Mouse (Mus musculus): Measurements from ENCODE around the gene Hist1h3g.

The Hist1h3g gene

DNA sequence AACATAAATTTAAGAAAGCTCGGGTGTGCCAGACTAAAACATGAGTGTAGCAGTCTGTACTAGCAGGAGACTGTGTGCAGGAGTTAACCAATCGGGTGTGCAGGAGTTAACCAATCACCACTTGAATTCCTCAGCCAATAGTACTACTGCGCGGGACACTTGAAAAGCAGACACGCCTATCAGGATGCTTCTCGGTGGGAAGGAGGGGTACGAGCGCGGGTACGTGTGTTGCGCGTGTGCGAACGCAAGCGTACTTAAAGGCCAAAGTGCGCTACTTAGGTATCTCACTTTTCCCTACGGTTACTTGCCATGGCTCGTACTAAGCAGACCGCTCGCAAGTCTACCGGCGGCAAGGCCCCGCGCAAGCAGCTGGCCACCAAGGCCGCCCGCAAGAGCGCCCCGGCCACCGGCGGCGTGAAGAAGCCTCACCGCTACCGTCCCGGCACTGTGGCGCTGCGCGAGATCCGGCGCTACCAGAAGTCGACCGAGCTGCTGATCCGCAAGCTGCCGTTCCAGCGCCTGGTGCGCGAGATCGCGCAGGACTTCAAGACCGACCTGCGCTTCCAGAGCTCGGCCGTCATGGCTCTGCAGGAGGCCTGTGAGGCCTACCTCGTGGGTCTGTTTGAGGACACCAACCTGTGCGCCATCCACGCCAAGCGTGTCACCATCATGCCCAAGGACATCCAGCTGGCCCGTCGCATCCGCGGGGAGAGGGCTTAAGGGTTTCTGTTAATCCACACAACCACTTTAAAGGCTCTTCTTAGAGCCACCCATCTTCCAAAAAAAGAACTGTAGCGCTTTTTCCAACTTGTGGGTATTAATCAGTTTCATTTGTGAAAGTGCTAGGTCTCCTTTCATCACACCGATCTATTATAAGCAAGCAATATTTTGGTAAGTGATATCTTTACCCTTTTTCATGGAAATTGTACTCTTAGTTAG is at the start of gene Hist1h3g:
Gene Hist1h3g (plus strand): TSS at position 286 of the 939 bp plus-strand sequence.
- peak; percentile 96 for DNase-seq (ENCODE audit: low read depth, low spot score)

DNA sequence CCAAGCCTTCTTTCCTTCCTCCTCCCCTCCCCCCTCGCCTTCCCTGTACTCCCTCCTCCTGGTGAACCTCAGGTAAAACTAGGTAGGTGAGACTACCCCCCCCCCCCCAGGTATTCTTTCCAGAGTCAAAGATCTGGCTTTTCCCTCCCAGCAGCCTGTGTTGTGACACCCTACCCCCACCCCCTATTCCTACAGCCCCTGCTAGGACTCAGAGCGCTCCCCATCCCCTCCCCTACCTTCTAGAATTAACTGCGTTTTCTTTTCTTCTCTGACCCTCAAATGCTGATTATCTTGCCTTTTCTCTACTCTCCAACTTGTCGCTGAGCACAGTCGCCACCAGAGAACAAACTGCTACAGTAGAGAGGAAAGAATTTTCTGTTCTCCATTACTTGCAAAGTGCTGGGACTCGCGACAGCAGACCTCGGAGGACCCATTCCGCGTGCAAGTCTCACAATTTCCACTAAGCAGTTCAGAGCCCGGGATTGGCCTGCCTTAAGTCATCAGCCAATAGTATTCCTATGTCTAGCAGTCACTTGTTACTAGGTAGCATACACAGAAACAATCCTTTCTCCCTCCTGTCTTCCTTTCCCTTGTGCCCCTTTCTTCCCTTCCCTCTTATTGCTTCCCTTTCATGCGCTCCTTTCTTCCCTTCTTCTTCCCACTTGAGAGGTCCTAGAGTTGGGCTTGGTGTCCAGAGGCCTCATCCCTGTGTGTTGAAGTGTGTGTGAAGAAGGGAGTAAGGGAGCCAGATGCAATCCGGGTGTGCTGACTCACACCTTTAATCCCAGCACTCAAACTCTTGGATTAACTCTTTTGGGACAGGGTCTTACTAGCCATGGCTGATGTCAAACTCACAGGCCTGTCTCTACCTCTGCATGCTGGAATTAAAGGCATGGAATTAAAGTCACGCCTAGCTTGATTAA is 46.6 kb upstream of the Hist1h3g start, which contains the start of gene Btn2a2:
Gene Btn2a2 (minus strand): TSS at position 458 of the 923 bp plus-strand sequence.
- DNase-seq (ENCODE audit: low read depth, low spot score) = peak; percentile 88

DNA sequence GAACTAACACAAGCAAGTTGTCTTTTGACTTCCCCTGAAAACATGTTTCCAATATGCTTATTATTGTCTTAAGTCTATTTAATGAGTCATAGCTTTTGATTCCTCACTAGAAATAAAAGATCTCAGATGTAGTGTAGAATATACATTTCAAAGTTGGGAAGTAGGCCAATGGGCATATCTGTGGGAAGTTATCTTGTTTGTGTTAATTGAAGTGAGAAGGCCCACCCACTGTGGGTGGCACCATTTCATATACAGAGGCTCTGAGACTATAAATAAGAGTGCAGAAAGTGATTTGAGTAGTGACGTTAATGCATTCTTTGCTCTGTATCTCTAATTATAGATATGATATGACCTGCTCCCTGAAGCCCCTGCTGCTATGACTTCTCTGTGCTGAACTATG is 44.4 kb upstream of the Hist1h3g start:
- DNase-seq (ENCODE audit: low read depth, low spot score) = no peak

DNA sequence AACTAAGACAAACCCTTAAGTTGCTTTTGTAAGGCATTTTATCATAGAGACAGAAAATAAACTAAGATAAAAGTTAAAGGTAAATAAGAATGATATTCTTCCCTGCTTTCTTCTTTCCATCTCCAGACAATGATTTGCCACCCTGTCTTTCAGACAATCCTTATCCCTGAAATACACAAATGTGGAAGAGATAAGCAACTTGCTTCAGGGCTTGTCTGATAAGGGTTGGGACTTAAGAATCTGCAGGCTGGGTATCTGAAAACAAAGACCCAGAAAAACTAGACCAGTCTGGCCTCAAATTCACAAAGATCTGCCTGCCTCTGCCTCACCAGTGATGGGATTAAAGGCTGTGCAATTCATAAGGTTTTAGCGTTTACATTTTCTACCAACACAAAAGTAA is 44.0 kb upstream of the Hist1h3g start:
- DNase-seq (ENCODE audit: low read depth, low spot score) = no peak

DNA sequence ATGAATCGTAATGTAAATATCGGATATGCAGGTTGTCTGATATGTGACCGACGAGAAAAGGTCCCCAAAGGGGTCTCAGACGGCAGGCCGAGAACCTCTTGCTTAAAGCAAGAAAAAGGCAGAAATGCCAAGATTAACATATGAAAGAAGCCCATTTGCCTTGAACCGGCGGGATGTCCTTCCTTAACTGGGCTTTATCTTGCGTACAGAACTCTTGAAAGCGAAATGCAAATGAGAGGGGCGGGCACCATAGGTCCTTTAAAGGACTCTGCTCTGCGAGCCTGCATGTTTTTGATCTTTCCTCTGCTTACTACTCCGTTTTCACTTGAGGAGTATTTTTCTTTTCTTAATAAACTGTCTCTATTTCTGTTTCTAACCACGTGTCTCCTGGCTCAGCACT is 43.2 kb upstream of the Hist1h3g start:
- no peak for DNase-seq (ENCODE audit: low read depth, low spot score)

DNA sequence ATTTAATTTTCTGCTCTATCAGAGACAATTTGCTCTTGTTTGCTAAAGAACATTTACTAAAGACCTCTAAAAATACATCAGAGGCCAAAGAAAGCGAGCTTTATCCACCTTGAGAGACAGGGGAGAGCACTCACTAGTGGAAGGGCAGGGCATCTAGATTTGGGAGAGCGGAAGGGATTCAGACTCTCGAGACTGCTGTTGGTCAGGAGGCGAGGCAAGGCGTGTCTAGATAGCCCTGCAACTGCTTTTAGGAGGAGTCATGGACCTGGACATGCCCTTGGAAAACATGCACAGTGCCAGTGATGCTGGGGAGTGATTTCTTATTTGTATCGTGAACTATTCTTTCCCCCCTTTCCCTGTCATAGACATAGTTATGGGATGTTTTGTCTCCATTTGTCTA is 39.7 kb upstream of the Hist1h3g start:
- no peak for DNase-seq (ENCODE audit: low read depth, low spot score)

DNA sequence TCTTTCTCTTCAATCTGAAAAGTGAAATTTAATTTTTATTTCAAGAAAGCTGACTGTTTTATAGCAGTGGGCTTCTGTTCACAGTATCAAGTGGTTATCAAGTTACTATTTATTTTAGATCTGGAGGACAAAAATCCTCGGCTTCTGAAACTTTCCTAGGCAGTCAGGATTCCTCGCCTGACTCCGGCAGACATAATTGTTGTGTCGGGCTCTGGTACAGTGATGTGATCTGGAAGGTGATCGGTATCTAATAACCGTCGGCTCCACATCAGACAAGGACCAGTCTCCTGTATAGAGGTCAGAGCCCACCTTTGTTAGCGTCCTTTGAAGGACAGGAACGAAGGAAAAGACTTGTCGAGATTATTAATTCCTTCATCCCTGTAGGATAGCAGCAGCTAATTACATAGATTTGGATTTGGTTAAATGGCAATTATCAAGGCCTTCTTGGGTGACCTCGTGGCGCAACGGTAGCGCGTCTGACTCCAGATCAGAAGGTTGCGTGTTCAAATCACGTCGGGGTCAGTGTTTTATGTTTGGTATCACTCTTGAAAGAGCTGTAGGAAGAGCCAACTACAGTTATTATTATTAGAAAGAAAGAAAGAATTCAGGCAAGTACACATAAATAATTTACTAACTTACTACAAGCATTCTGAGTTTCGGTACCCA is 37.4 kb upstream of the Hist1h3g start:
- peak; percentile 70 for DNase-seq (ENCODE audit: low read depth, low spot score)

DNA sequence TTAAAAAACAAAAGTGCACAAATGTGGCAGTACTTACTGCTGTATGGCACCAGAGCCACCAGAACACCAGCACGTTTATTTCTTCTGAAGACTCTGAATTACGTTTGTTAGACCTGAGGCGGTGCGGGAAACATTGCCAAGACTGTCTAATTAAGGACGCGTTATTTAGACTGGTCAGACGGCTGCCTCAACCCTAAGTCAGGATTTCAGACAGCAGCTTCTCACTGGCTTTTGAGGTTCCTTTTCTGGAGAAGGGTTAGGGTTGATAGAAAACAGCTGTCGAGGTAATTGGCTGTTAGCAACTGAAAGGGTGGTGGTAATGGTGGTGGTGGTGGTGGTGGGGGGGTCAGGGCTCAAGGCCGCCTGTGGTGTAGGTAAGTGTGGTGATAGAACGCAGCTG is 36.6 kb upstream of the Hist1h3g start:
- DNase-seq (ENCODE audit: low read depth, low spot score) = no peak

DNA sequence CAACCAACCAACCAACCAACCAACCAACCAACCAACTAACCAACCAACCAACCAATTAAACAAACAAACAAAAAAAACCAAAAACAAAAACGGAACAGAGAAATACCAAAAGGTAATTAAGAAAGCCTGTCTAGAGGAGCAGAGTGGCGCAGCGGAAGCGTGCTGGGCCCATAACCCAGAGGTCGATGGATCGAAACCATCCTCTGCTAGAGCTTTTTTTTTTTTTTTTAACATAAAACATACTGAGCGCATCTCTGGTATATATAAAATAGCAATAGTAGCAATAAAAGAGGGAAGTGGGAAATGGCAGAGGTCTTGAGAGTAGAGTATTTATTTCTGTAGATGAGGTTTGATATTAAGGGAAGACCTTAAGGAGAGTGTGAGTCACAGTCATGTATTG is 35.3 kb upstream of the Hist1h3g start:
- no peak for DNase-seq (ENCODE audit: low read depth, low spot score)

DNA sequence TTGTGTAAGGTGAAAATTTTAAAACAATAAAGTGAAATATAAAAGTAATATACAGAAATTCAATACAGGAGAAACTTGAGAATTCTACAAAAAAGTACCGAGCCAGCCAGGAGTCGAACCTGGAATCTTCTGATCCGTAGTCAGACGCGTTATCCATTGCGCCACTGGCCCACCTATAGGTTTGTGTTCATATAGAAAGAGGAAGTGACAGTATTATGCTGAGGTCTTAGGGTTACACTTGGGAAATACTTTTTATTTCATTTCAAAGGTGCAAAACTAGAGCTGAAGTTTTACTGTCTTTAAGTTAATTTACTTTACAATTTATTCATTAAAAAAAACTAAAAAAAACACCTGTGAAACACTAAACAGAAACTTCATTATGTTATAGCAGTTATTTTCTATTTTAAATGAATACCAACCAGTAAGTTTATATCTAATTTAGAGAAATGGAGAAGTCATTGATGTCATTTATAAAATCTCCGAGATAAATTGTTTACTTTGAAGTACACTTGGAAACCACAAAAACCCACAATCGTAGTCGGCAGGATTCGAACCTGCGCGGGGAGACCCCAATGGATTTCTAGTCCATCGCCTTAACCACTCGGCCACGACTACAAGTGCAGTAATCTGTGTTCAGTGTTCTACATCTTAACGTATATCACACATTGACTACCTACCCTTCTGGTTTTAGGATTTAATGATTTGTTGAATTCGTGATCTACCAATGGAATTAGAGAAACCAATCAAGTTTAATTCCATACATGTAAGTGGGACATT is 34.6 kb upstream of the Hist1h3g start:
- peak; percentile 89 for DNase-seq (ENCODE audit: low read depth, low spot score)

DNA sequence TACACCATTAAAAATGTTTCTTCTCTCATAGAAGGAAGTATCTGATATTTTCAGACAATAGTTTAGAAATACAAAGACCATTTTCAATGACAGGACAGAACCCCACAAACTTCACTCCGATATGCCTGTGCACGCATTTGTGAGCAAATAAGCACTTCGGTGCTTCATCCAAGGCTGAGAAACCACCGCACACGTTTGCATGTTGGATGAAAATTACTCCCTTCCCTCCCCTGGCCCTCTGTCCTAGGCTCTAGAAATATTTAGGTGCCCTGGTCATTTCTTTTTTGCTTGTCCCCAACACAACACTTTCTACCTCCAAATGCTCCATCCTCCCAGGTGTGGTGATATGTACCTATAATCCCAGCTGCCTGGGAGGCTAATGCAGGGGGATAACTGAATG is 33.7 kb upstream of the Hist1h3g start:
- no peak for DNase-seq (ENCODE audit: low read depth, low spot score)

DNA sequence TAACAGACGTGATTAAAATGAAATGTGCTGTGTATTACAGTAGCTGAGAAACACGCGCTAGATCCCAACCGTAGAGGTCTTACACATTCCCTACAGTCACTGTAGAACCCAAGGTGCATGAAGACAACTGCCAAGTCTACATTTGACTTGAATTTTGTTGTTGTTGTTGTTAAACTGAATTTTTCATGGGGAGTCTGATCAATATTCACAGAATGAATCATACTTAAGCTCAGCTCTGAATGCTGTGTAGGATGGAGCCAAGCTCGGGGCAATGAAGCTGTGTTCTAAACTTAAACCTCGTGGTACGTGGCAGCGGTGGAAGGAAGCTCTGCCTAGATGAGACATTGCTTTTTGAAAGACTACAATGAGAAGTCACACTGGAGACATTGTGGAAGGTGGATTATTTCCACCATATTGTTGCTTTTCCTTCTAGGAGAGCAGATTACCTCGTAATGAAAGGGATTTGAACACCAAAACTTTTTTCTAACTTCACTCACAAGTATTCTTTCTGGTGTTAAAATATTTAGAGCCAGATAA is 33.1 kb upstream of the Hist1h3g start:
- no peak for DNase-seq (ENCODE audit: low read depth, low spot score)

DNA sequence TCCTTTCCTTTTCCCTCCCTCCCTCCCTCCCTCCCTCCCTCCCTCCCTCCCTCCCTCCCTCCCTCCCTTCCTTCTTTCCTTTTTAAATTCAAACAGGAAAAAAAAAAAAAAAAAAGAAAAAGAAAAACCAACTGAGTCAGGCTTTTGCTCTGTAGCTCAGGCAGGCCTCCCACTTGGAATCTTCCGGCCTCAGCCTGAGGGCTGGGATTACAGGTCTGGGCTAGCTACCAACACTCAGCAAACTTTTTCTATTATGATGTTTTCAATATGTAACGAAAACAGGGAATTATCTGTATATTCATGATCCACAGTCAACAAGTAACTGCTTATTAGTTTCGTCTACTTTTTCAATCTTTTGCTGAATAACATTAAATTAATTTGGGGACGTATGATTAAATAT is 32.3 kb upstream of the Hist1h3g start:
- DNase-seq (ENCODE audit: low read depth, low spot score) = no peak

DNA sequence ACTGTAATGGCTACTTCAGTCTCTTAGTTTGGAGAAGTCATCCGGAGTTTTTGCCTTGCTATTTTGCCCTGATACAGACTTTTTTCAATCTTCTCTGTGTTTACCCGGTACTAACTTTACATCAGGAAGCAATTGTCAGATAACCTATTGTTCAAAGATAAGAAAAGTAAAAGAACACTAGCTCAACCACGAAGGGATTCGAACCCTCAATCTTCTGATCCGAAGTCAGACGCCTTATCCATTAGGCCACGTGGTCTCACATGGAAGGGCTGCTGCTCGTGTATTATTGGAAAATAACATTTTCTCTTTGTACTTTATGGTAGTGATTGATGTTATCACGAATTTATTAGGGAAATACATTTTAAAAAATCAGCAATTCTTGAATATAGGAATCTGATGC is 31.4 kb upstream of the Hist1h3g start:
- DNase-seq (ENCODE audit: low read depth, low spot score) = peak; percentile 75

DNA sequence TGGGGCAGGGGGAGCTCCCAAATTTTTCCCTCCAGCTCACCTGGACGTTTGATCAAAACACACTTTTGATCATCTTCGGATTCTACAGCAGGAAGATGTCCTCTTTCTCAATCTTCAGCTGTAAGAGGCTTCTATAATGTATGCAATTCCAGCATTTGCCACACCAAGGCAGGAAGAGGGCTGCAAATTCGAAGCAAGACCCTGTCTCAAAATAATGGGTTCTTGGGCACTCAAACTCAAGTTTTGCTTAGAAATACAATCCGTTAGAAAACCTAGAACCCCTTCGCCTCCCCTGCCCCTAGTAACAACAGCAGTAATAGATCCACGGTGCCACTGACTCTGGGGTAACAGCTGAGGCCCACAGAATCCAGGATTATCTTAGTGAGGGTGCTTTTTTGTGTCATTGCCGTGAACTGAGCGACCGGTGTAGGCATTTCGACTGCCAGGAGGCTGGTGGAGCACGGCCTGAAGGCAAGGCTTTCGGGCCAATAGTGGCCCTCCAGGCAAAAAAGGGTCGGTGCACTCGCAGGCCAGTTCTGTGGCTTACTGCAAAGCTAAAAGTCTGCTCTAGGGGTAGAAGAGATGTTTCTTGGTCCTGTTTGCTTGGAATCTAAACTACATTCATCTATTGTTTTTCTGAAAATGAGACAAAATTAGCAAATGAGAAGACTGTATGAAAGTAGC is 29.4 kb upstream of the Hist1h3g start:
- no peak for DNase-seq (ENCODE audit: low read depth, low spot score)

DNA sequence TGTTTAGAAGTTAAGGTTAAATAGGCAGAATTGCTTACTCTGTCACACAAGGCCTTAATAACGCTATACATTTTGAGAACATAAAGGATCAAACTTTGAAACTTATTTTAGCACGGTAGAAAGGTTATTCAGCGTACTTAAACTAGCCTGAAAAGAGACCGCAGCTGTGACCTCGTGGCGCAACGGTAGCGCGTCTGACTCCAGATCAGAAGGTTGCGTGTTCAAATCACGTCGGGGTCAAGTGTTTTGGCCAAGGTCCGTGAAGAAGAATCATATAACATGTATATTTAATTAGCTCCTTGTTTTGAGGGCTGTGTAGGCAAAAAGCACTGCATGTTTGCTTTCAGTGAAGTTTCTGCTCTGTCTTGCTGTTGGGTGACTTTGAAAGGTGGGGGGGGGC is 28.9 kb upstream of the Hist1h3g start:
- peak; percentile 78 for DNase-seq (ENCODE audit: low read depth, low spot score)

DNA sequence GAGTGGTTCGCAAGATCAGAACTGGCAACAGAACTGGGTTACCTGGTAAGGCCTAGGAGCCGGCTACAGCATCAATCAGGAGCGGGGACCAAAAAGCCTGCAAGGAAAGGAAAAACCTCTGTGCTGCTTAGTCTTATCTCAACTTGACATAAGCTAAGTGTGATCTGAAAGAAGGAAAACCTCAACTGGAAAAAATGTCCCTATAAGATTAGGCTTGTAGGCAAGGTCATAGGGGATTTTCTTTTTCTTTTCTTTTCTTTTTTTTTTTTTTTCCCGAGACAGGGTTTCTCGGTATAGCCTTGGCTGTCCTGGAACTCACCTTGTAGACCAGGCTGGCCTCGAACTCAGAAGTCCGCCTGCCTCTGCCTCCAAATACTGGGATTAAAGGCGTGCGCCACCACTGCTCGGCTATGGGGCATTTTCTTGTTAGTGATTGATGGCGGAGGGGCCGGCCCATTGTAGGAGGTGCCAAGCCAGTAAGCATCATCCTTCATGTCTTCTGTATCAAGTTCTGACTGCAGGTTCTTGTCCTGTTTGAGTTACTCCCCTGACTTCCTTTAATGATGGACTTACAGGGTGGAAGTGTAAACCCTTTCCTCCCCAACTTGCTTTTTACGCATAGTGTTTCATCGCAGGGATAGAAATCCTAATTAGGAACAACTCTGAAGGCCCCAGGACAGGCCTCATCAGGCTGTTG is 28.3 kb upstream of the Hist1h3g start:
- no peak for DNase-seq (ENCODE audit: low read depth, low spot score)

DNA sequence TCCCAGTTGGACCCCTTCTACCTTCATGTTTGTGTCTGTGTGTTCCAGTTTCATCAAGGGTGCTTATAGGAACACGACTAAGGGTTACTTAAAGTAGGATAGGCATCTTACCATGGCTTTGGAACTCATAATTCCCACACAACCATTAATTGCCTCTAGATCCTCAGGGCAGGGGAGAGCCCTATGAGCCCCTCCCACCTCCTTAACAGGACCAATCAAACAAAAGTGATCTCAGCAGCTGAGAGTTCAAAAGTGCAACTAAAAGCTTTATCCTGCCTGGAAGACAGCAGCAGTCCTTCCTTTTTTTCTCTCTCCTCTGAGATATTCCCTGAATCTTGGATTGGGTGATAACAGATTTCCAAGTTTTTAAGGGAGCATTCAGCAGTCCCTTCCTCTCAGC is 25.1 kb upstream of the Hist1h3g start:
- DNase-seq (ENCODE audit: low read depth, low spot score) = no peak

DNA sequence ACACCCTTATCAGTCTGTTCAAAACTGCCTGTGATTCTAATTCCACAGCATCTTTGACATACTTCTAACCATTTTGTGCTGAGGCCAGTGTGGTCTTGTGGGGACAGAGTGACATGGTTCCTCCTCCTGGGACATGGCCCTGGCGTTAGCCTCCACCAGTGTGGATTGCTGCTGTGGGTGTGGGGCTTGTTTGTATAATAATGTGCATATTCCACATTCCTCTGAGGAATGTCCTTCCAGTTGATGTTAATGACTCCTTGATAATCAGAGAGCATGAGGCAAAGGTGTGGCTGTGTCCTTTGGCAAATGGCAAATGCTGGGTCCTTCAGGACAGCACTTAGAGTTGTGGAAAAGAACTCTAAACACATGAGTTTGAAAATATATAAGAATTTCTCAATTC is 21.7 kb upstream of the Hist1h3g start:
- DNase-seq (ENCODE audit: low read depth, low spot score) = no peak

DNA sequence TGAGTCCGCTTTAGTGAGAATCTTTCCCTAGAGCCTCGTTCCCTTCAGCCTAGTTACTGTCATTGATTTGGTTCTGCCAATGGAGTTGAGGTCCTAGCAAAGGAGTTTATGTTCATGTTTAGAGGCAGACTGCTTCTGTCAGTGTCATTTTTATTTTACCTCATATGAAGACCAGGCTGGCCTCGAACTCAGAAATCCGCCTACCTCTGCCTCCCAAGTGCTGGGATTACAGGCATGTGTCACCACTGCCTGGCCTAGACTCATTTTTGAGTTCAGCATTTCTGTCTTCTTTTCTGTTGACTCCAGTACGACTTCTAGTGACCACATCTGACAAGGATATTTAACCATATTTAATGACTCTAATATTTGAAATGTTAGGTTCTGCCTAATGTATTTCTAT is 19.9 kb upstream of the Hist1h3g start:
- DNase-seq (ENCODE audit: low read depth, low spot score) = no peak

All from mesoderm, embryonic 11.5 days (tissue).